Mouse (Mus musculus) embryonic facial prominence, embryonic 15.5 days (tissue): ENCODE measurements at regions not wholly inside any gene's neighbourhood (a gene's known extent, or its start where the extent isn't known, plus 50 kb on each side); places are given as distances from the start of the nearest gene placed in this dataset.

ENCODE experiments used
- ATAC-seq: fragments of 200-750 bp; cut with Nextera tagmentation; 2 replicates; pipeline ENCODE4 v1.8.0; 2017; ENCODE audit warnings: low read depth, moderate TSS enrichment; ENCODE audit not compliant: insufficient number of reproducible peaks, low FRiP score, low TSS enrichment
- H3K27ac ChIP-seq: fragments of 300-500 bp; sonication (generic); replicated peaks from 2 replicates; pipeline ENCODE4 v1.5.1; 2015; ENCODE audit warnings: mild to moderate bottlenecking, inconsistent platforms
- H3K27me3 ChIP-seq: fragments of 300-500 bp; sonication (generic); 2 replicates; pipeline ENCODE4 v1.6.1; 2015; ENCODE audit warnings: inconsistent platforms
- H3K36me3 ChIP-seq: fragments of 300-500 bp; sonication (generic); 2 replicates; pipeline ENCODE4 v1.6.1; 2015; ENCODE audit warnings: mild to moderate bottlenecking, inconsistent platforms
- H3K4me1 ChIP-seq: fragments of 300-500 bp; sonication (generic); 2 replicates; pipeline ENCODE4 v1.6.1; 2015; ENCODE audit warnings: inconsistent platforms
- H3K4me2 ChIP-seq: fragments of 300-500 bp; sonication (generic); replicated peaks from 2 replicates; pipeline ENCODE4 v1.6.1; 2015; ENCODE audit warnings: mild to moderate bottlenecking, inconsistent platforms
- H3K4me3 ChIP-seq: fragments of 300-500 bp; sonication (generic); replicated peaks from 2 replicates; pipeline ENCODE4 v1.5.1; 2015; ENCODE audit warnings: mild to moderate bottlenecking, inconsistent platforms
- H3K9ac ChIP-seq: fragments of 300-500 bp; sonication (generic); 2 replicates; pipeline ENCODE4 v1.6.1; 2015; ENCODE audit warnings: inconsistent platforms
- H3K9me3 ChIP-seq: fragments of 300-500 bp; sonication (generic); replicated peaks from 2 replicates; pipeline ENCODE4 v1.6.1; 2016; ENCODE audit warnings: inconsistent platforms
- WGBS: fragments of 180-500 bp; shearing (Covaris S2); methylation state at CpG from one replicate; pipeline ENCODE4 v1.1.7; 2015; 5-methylcytosine and 5-hydroxymethylcytosine counted together

GRCm38 (mm10) chr2:57772315-57772714, 225.4 kb upstream of the Galnt5 start:
- no peaks in the 10 kb centered on the region for H3K9me3 ChIP-seq
- H3K36me3 ChIP-seq, result no peaks in the 10 kb centered on the region
- H3K9ac ChIP-seq, result no peak overlapping the region
- no peak overlapping the region for H3K27ac ChIP-seq
- H3K4me1 ChIP-seq, result no peaks in the 10 kb centered on the region
- H3K4me3 ChIP-seq, result no peak overlapping the region
- no peaks in the 10 kb centered on the region for H3K27me3 ChIP-seq
- WGBS, result 83% methylated on average over 2 of the region's 2 CpGs
- no peak overlapping the region for H3K4me2 ChIP-seq
- ATAC-seq, result no peak

- Histone ChIP-seq H3K27ac (no peak overlapping the region), H3K4me2 (no peak overlapping the region), H3K9ac (no peak overlapping the region), H3K4me3 (no peak overlapping the region), H3K9me3 (no peaks in the 10 kb centered on the region), H3K4me1 (no peaks in the 10 kb centered on the region), H3K36me3 (no peaks in the 10 kb centered on the region), H3K27me3 (no peaks in the 10 kb centered on the region)
- 69% methylated on average over 5 of the region's 5 CpGs for WGBS
- ATAC-seq, result no peak
These were observed 221.5 kb upstream of the Galnt5 start for GRCm38 (mm10) chr2:57776154-57776553.

GRCm38 (mm10) chr2:57780836-57781235, 216.8 kb upstream of the Galnt5 start:
- no peak for ATAC-seq
- 92% methylated on average over 1 of the region's 1 CpGs for WGBS
- Histone ChIP-seq H3K9ac (no peak overlapping the region), H3K36me3 (no peaks in the 10 kb centered on the region), H3K4me3 (no peak overlapping the region), H3K4me2 (no peak overlapping the region), H3K27ac (no peak overlapping the region), H3K9me3 (no peaks in the 10 kb centered on the region), H3K27me3 (no peaks in the 10 kb centered on the region), H3K4me1 (no peaks in the 10 kb centered on the region)

GRCm38 (mm10) chr2:57793519-57794296, 204.0 kb upstream of the Galnt5 start:
- no peaks in the 10 kb centered on the region for H3K36me3 ChIP-seq
- H3K4me3 ChIP-seq, result no peak overlapping the region
- H3K4me1 ChIP-seq, result no peaks in the 10 kb centered on the region
- H3K27ac ChIP-seq, result no peak overlapping the region
- ATAC-seq, result no peak
- no peaks in the 10 kb centered on the region for H3K9me3 ChIP-seq
- no peak overlapping the region for H3K9ac ChIP-seq
- 76% methylated on average over 8 of the region's 8 CpGs for WGBS
- H3K4me2 ChIP-seq, result no peak overlapping the region
- H3K27me3 ChIP-seq, result no peaks in the 10 kb centered on the region

DNA sequence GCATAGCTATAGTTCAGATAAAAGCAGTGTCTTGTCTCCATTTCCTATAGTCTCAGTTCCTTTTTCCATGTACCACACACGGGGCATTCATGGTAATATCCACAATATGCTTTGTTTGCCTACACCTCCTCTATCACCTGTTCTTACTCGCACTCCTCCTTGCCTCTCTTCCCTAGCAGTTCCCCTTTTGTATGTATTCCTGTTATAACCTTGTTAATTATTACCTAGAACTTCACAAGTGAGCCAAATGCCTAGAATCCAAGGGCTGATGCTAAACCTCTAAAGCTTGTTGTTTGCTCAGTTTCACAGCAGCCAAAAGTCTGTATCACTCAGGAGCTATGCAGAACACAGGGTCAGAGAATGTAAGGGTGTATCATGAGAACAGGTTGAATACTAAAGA, 198.4 kb upstream of the Galnt5 start:
- Histone ChIP-seq H3K9me3 (no peaks in the 10 kb centered on the region), H3K4me3 (no peak overlapping the region), H3K27me3 (no peaks in the 10 kb centered on the region), H3K4me2 (no peak overlapping the region), H3K27ac (no peak overlapping the region), H3K4me1 (no peaks in the 10 kb centered on the region), H3K9ac (no peak overlapping the region), H3K36me3 (no peaks in the 10 kb centered on the region)
- ATAC-seq, result no peak
- 73% methylated on average over 2 of the region's 2 CpGs for WGBS

- WGBS, result 55% methylated on average over 1 of the region's 1 CpGs
- H3K9ac ChIP-seq, result no peak overlapping the region
These were observed 189.8 kb upstream of the Galnt5 start for GRCm38 (mm10) chr2:57807911-57808310.

GRCm38 (mm10) chr2:57812996-57813395, 184.7 kb upstream of the Galnt5 start:
- Histone ChIP-seq H3K4me3 (no peak overlapping the region), H3K27me3 (no peaks in the 10 kb centered on the region), H3K9ac (no peak overlapping the region), H3K4me1 (no peaks in the 10 kb centered on the region), H3K36me3 (no peaks in the 10 kb centered on the region), H3K9me3 (no peaks in the 10 kb centered on the region), H3K4me2 (no peak overlapping the region), H3K27ac (no peak overlapping the region)
- no peak for ATAC-seq
- 80% methylated on average over 1 of the region's 1 CpGs for WGBS

More at GRCm38 (mm10) chr2:57807911-57808310, 189.8 kb upstream of the Galnt5 start:
- Histone ChIP-seq H3K27ac (no peak overlapping the region), H3K4me3 (no peak overlapping the region), H3K36me3 (no peaks in the 10 kb centered on the region), H3K4me2 (no peak overlapping the region), H3K9me3 (no peaks in the 10 kb centered on the region), H3K4me1 (no peaks in the 10 kb centered on the region), H3K27me3 (no peaks in the 10 kb centered on the region)
- no peak for ATAC-seq

- H3K4me2 ChIP-seq, result no peak overlapping the region
- no peaks in the 10 kb centered on the region for H3K4me1 ChIP-seq
- no peaks in the 10 kb centered on the region for H3K27me3 ChIP-seq
- 77% methylated on average over 2 of the region's 2 CpGs for WGBS
- no peaks in the 10 kb centered on the region for H3K9me3 ChIP-seq
- no peak overlapping the region for H3K4me3 ChIP-seq
- no peak overlapping the region for H3K9ac ChIP-seq
- no peaks in the 10 kb centered on the region for H3K36me3 ChIP-seq
- no peak overlapping the region for H3K27ac ChIP-seq
- no peak for ATAC-seq
These were observed 177.3 kb upstream of the Galnt5 start for GRCm38 (mm10) chr2:57820343-57820742.

GRCm38 (mm10) chr2:57820923-57821322, 176.8 kb upstream of the Galnt5 start:
- no peaks in the 10 kb centered on the region for H3K36me3 ChIP-seq
- H3K4me3 ChIP-seq, result no peak overlapping the region
- 50% methylated on average over 1 of the region's 1 CpGs for WGBS
- no peak for ATAC-seq
- no peaks in the 10 kb centered on the region for H3K27me3 ChIP-seq
- no peaks in the 10 kb centered on the region for H3K4me1 ChIP-seq
- H3K27ac ChIP-seq, result no peak overlapping the region
- no peak overlapping the region for H3K9ac ChIP-seq
- no peak overlapping the region for H3K4me2 ChIP-seq
- no peaks in the 10 kb centered on the region for H3K9me3 ChIP-seq

- Histone ChIP-seq H3K27me3 (no peaks in the 10 kb centered on the region), H3K4me2 (no peak overlapping the region), H3K4me3 (no peak overlapping the region), H3K4me1 (no peaks in the 10 kb centered on the region), H3K9me3 (no peaks in the 10 kb centered on the region), H3K9ac (no peak overlapping the region), H3K27ac (no peak overlapping the region), H3K36me3 (no peaks in the 10 kb centered on the region)
- 87% methylated on average over 2 of the region's 2 CpGs for WGBS
- ATAC-seq, result no peak
These were observed 169.4 kb upstream of the Galnt5 start for GRCm38 (mm10) chr2:57828284-57828683.

GRCm38 (mm10) chr2:57832565-57833355, 164.9 kb upstream of the Galnt5 start:
- Histone ChIP-seq H3K4me2 (no peak overlapping the region), H3K4me3 (no peak overlapping the region), H3K27me3 (no peaks in the 10 kb centered on the region), H3K9me3 (no peaks in the 10 kb centered on the region), H3K4me1 (no peaks in the 10 kb centered on the region), H3K36me3 (no peaks in the 10 kb centered on the region), H3K27ac (no peak overlapping the region), H3K9ac (no peak overlapping the region)
- 50% methylated on average over 12 of the region's 12 CpGs for WGBS
- ATAC-seq, result no peak
